Mouse (Mus musculus): ENCODE results near the gene Herpud1. TPM values are rescaled to one million over a fixed set of nuclear protein-coding genes. Genes with fewer than 3 reads are reported as not detected.
A peak's percentile ranks its signal among the peaks of the same experiment; 100 is the strongest.

The Herpud1 gene
- polyA plus RNA-seq, 1 experiment from 2014 or later: 84.4 TPM

- Histone ChIP-seq H3K36me3 (no peaks in the 10 kb centered on the region), H3K4me1 (no peaks in the 10 kb centered on the region), H3K4me3 (no peak overlapping the region), H3K4me2 (no peak overlapping the region), H3K27ac (no peak overlapping the region), H3K9me3 (replicated peaks) (no peaks in the 10 kb centered on the region), H3K27me3 (replicated peaks) (peaks cover 14% of the 10 kb centered on the region), H3K9ac (no peak overlapping the region)
- WGBS (ENCODE audit: insufficient replicate concordance): 44% methylated on average over 9 of the region's 9 CpGs
- no peak for ATAC-seq
Observed at GRCm38 (mm10) chr8:94418017-94418416, 31.8 kb downstream of the Herpud1 start.

GRCm38 (mm10) chr8:94422270-94422669 is 36.0 kb downstream of the Herpud1 start:
- Histone ChIP-seq H3K4me1 (no peaks in the 10 kb centered on the region), H3K36me3 (no peaks in the 10 kb centered on the region), H3K9ac (no peak overlapping the region), H3K9me3 (replicated peaks) (no peaks in the 10 kb centered on the region), H3K27ac (no peak overlapping the region), H3K4me2 (no peak overlapping the region), H3K4me3 (no peak overlapping the region), H3K27me3 (replicated peaks) (peaks cover 12% of the 10 kb centered on the region; the same call in 1 of the 2 replicates)
- WGBS (ENCODE audit: insufficient replicate concordance): 54% methylated on average over 4 of the region's 4 CpGs
- no peak for ATAC-seq

GRCm38 (mm10) chr8:94427953-94428352 is 41.7 kb downstream of the Herpud1 start:
- WGBS (ENCODE audit: insufficient replicate concordance): 48% methylated on average over 10 of the region's 10 CpGs
- no peaks in the 10 kb centered on the region for H3K36me3 ChIP-seq

GRCm38 (mm10) chr8:94428420-94428819 is 42.2 kb downstream of the Herpud1 start:
- Histone ChIP-seq H3K27me3 (replicated peaks) (peaks cover 47% of the 10 kb centered on the region), H3K4me2 (no peak overlapping the region), H3K9me3 (replicated peaks) (no peaks in the 10 kb centered on the region), H3K27ac (no peak overlapping the region), H3K4me3 (no peak overlapping the region), H3K4me1 (no peaks in the 10 kb centered on the region), H3K36me3 (no peaks in the 10 kb centered on the region), H3K9ac (no peak overlapping the region)
- no peak for ATAC-seq
- 62% methylated on average over 4 of the region's 4 CpGs for WGBS (ENCODE audit: insufficient replicate concordance)

More at GRCm38 (mm10) chr8:94427953-94428352, 41.7 kb downstream of the Herpud1 start:
- Histone ChIP-seq H3K27me3 (replicated peaks) (peaks cover 42% of the 10 kb centered on the region), H3K4me2 (no peak overlapping the region), H3K27ac (no peak overlapping the region), H3K4me3 (no peak overlapping the region), H3K9ac (no peak overlapping the region), H3K4me1 (no peaks in the 10 kb centered on the region), H3K9me3 (replicated peaks) (no peaks in the 10 kb centered on the region)
- ATAC-seq: no peak

- 66% methylated on average over 7 of the region's 7 CpGs for WGBS (ENCODE audit: insufficient replicate concordance)
- Histone ChIP-seq H3K4me2 (no peak overlapping the region), H3K9ac (no peak overlapping the region), H3K9me3 (replicated peaks) (no peaks in the 10 kb centered on the region), H3K27ac (no peak overlapping the region), H3K36me3 (no peaks in the 10 kb centered on the region), H3K4me3 (no peak overlapping the region), H3K27me3 (replicated peaks) (peaks cover 56% of the 10 kb centered on the region), H3K4me1 (no peaks in the 10 kb centered on the region)
- ATAC-seq: no peak
Observed at GRCm38 (mm10) chr8:94429376-94429775, 43.1 kb downstream of the Herpud1 start.

- no peak overlapping the region for H3K4me3 ChIP-seq
- H3K9ac ChIP-seq: no peak overlapping the region
- 55% methylated on average over 3 of the region's 3 CpGs for WGBS (ENCODE audit: insufficient replicate concordance)
- no peak overlapping the region for H3K27ac ChIP-seq
- H3K27me3 ChIP-seq (replicated peaks): peaks cover 67% of the 10 kb centered on the region
- no peaks in the 10 kb centered on the region for H3K4me1 ChIP-seq
- no peaks in the 10 kb centered on the region for H3K36me3 ChIP-seq
- ATAC-seq: no peak
- H3K9me3 ChIP-seq (replicated peaks): no peaks in the 10 kb centered on the region
- no peak overlapping the region for H3K4me2 ChIP-seq
Observed at GRCm38 (mm10) chr8:94432212-94432611, 46.0 kb downstream of the Herpud1 start.

- H3K4me3 ChIP-seq: peak within 1 kb of the TSS; percentile 46
- H3K27me3 ChIP-seq (replicated peaks): peaks cover 51% of the 10 kb centered on the region
- no peaks in the 10 kb centered on the region for H3K4me1 ChIP-seq
- H3K36me3 ChIP-seq: no peaks in the 10 kb centered on the region
- no peaks in the 10 kb centered on the region for H3K9me3 ChIP-seq (replicated peaks)
- H3K4me2 ChIP-seq: peak within 1 kb of the TSS; percentile 66
- peak within 1 kb of the TSS; percentile 33 for H3K9ac ChIP-seq
- no peak within 1 kb of the TSS for H3K27ac ChIP-seq
- no peak for ATAC-seq
- WGBS (ENCODE audit: insufficient replicate concordance): 2% methylated on average over 29 of the region's 29 CpGs
Observed at GRCm38 (mm10) chr8:94433981-94434466, 47.8 kb downstream of the Herpud1 start, which contains the start of gene Nlrc5. Nlrc5 (plus strand) TSS chr8:94434356.

- WGBS (ENCODE audit: insufficient replicate concordance): 59% methylated on average over 3 of the region's 3 CpGs
- peaks cover 51% of the 10 kb centered on the region for H3K27me3 ChIP-seq (replicated peaks)
Observed at GRCm38 (mm10) chr8:94434958-94435357, 48.7 kb downstream of the Herpud1 start.

GRCm38 (mm10) chr8:94435397-94436111 is 49.3 kb downstream of the Herpud1 start:
- Histone ChIP-seq H3K9me3 (replicated peaks) (no peaks in the 10 kb centered on the region), H3K27ac (no peak overlapping the region), H3K36me3 (no peaks in the 10 kb centered on the region), H3K27me3 (replicated peaks) (peaks cover 51% of the 10 kb centered on the region), H3K9ac (no peak overlapping the region), H3K4me2 (no peak overlapping the region), H3K4me1 (no peaks in the 10 kb centered on the region), H3K4me3 (no peak overlapping the region)
- 73% methylated on average over 15 of the region's 15 CpGs for WGBS (ENCODE audit: insufficient replicate concordance)
- ATAC-seq: no peak

More at GRCm38 (mm10) chr8:94434958-94435357, 48.7 kb downstream of the Herpud1 start:
- Histone ChIP-seq H3K4me1 (no peaks in the 10 kb centered on the region), H3K9me3 (replicated peaks) (no peaks in the 10 kb centered on the region), H3K9ac (no peak overlapping the region), H3K4me2 (no peak overlapping the region), H3K27ac (no peak overlapping the region), H3K36me3 (no peaks in the 10 kb centered on the region), H3K4me3 (no peak overlapping the region)
- no peak for ATAC-seq

GRCm38 (mm10) chr8:94436112-94436572 is 49.9 kb downstream of the Herpud1 start:
- peaks cover 48% of the 10 kb centered on the region for H3K27me3 ChIP-seq (replicated peaks)
- no peaks in the 10 kb centered on the region for H3K9me3 ChIP-seq (replicated peaks)
- ATAC-seq: no peak
- H3K4me3 ChIP-seq: no peak overlapping the region
- H3K4me2 ChIP-seq: no peak overlapping the region
- H3K36me3 ChIP-seq: no peaks in the 10 kb centered on the region
- no peak overlapping the region for H3K27ac ChIP-seq
- H3K4me1 ChIP-seq: no peaks in the 10 kb centered on the region
- no peak overlapping the region for H3K9ac ChIP-seq
- 71% methylated on average over 5 of the region's 5 CpGs for WGBS (ENCODE audit: insufficient replicate concordance)

- Histone ChIP-seq H3K4me2 (no peak overlapping the region), H3K9me3 (replicated peaks) (no peaks in the 10 kb centered on the region), H3K4me3 (no peak overlapping the region), H3K9ac (no peak overlapping the region), H3K36me3 (no peaks in the 10 kb centered on the region), H3K4me1 (no peaks in the 10 kb centered on the region), H3K27ac (no peak overlapping the region), H3K27me3 (replicated peaks) (peaks cover 41% of the 10 kb centered on the region)
- no peak for ATAC-seq
- 48% methylated on average over 3 of the region's 3 CpGs for WGBS (ENCODE audit: insufficient replicate concordance)
Observed at GRCm38 (mm10) chr8:94436900-94437299, 50.7 kb downstream of the Herpud1 start.

GRCm38 (mm10) chr8:94438659-94439058 is 52.4 kb downstream of the Herpud1 start:
- Histone ChIP-seq H3K27ac (no peak overlapping the region), H3K36me3 (no peaks in the 10 kb centered on the region), H3K9me3 (replicated peaks) (no peaks in the 10 kb centered on the region), H3K27me3 (replicated peaks) (peaks cover 23% of the 10 kb centered on the region), H3K4me3 (no peak overlapping the region), H3K4me1 (no peaks in the 10 kb centered on the region), H3K4me2 (no peak overlapping the region), H3K9ac (no peak overlapping the region)
- WGBS (ENCODE audit: insufficient replicate concordance): 72% methylated on average over 5 of the region's 5 CpGs
- no peak for ATAC-seq
